Mouse (Mus musculus) spleen, adult 2 months (tissue): ENCODE data around the gene 1700013G24Rik.

Experiments used
- CTCF ChIP-seq: fragments of 200-500 bp; IDR thresholded peaks from 2 replicates; pipeline ENCODE4 v1.5.1; 2011; ENCODE audit warnings: mild to moderate bottlenecking, inconsistent platforms; ENCODE audit not compliant: insufficient read depth, insufficient read length, insufficient replicate concordance; ENCODE audit errors: extremely low read depth
- POLR2A ChIP-seq: fragments of 200-500 bp; IDR thresholded peaks from 2 replicates; pipeline ENCODE4 v1.6.1; 2011; ENCODE audit warnings: low read depth, low read length, inconsistent platforms

DNA sequence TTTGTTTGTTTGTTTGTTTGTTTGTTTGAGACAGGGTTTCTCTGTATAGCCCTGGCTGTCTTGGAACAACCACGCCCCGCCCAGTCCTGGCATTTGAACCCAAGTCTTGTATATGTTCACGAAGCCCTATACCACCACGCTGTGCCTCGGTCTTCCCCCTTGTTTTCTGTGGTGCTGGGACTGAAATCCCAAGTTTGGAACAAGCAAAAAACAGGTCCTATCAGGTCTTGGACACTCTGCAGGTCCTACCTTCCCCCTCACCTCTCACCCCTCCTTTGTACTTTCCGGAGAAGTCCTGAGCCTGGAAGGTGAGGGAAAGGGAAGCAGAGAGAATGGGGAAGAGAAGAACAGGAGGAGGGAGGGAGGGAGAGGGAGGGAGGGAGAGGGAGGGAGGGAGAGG, 894 bp upstream of the 1700013G24Rik start:
- TF ChIP-seq POLR2A (no peak), CTCF (no peak)
